Mouse (Mus musculus) liver, postnatal 0 days (tissue): ENCODE measurements at regions not wholly inside any gene's neighbourhood (a gene's known extent, or its start where the extent isn't known, plus 50 kb on each side); places are given as distances from the start of the nearest gene placed in this dataset.
"Not testable (repeated sequence)": the region's sequence is repeated elsewhere in the genome, so short reads cannot be mapped to it uniquely, and the experiment has no call there.

ENCODE experiments used
- ATAC-seq: fragments of 200-750 bp; cut with Nextera tagmentation; 2 replicates; pipeline ENCODE4 v1.8.0; 2017; ENCODE audit warnings: mild to moderate bottlenecking, moderate library complexity
- DNase-seq: peaks from one replicate; pipeline ENCODE4 v3.0.0-alpha.2; 2016
- H3K27ac ChIP-seq: fragments of 300-500 bp; sonication (generic); 2 replicates; pipeline ENCODE4 v1.5.1; 2014; ENCODE audit warnings: antibody characterized with exemption, moderate library complexity, mild to moderate bottlenecking, low read depth
- H3K27me3 ChIP-seq: fragments of 300-500 bp; sonication (generic); 2 replicates; pipeline ENCODE4 v1.6.1; 2014; ENCODE audit warnings: low read length, control low read depth, mixed read lengths; ENCODE audit not compliant: insufficient read depth
- H3K36me3 ChIP-seq: fragments of 300-500 bp; sonication (generic); replicated peaks from 2 replicates; pipeline ENCODE4 v1.6.1; 2014; ENCODE audit warnings: mild to moderate bottlenecking, control low read depth, low read length, moderate library complexity, mixed read lengths; ENCODE audit not compliant: insufficient read depth
- H3K4me1 ChIP-seq: fragments of 300-500 bp; sonication (generic); 2 replicates; pipeline ENCODE4 v1.6.1; 2014; ENCODE audit warnings: antibody characterized with exemption, mild to moderate bottlenecking, control low read depth; ENCODE audit not compliant: insufficient read depth
- H3K4me2 ChIP-seq: fragments of 300-500 bp; sonication (generic); 2 replicates; pipeline ENCODE4 v1.6.1; 2014; ENCODE audit warnings: low read depth, mild to moderate bottlenecking, low read length, moderate library complexity, mixed read lengths
- H3K4me3 ChIP-seq: fragments of 300-500 bp; sonication (generic); 2 replicates; pipeline ENCODE4 v1.5.1; 2014; ENCODE audit warnings: low read depth, low read length
- H3K9ac ChIP-seq: fragments of 300-500 bp; sonication (generic); replicated peaks from 2 replicates; pipeline ENCODE4 v1.6.1; 2014; ENCODE audit warnings: mild to moderate bottlenecking, moderate library complexity
- H3K9me3 ChIP-seq: fragments of 300-500 bp; sonication (generic); 2 replicates; pipeline ENCODE4 v1.6.1; 2016; ENCODE audit warnings: mild to moderate bottlenecking, control low read depth, low read length, mixed read lengths
- CTCF ChIP-seq: sonication (generic); IDR thresholded peaks from 2 replicates; pipeline ENCODE4 v1.5.1; 2016; ENCODE audit warnings: antibody characterized with exemption, low read depth
- EP300 ChIP-seq: IDR thresholded peaks from 2 replicates; pipeline ENCODE4 v1.6.1; 2016; ENCODE audit warnings: antibody characterized with exemption, low read depth, mild to moderate bottlenecking
- WGBS: fragments of 180-500 bp; shearing (Covaris S2); extraction: QIAGEN DNeasy Blood & Tissue Kit; methylation state at CpG from one replicate; pipeline ENCODE4 v1.1.7; 2014; ENCODE audit not compliant: insufficient replicate concordance; 5-methylcytosine and 5-hydroxymethylcytosine counted together

DNA sequence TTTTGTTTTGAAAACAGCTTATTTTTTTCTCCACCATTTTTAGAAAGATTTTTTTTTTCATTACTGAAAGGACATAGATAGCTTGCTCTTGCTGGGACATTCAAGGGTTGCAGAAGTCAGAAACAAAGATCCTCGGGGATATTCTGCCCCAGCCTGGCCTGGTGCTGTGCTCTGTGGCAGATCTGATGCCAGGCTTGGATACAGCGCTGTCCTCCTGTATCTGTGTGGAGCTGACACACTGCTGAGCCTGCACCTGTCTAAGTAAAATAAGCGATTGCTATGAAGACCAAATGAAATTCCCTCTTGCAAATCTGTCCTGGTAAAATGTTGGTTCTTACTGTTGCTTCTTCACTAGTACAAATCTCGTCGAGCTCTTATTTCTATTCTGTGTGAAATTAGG, 226.4 kb upstream of the 1700012A03Rik start:
- Histone ChIP-seq H3K4me1 (no peaks in the 10 kb centered on the region), H3K27me3 (no peaks in the 10 kb centered on the region), H3K27ac (no peak overlapping the region), H3K9me3 (no peaks in the 10 kb centered on the region), H3K4me2 (no peak overlapping the region), H3K9ac (no peak overlapping the region), H3K4me3 (no peak overlapping the region), H3K36me3 (no peaks in the 10 kb centered on the region)
- no peak for TF ChIP-seq CTCF
- no peak for TF ChIP-seq EP300
- no peak for ATAC-seq
- DNase-seq = no peak
- 73% methylated on average over 5 of the region's 5 CpGs for WGBS

DNA sequence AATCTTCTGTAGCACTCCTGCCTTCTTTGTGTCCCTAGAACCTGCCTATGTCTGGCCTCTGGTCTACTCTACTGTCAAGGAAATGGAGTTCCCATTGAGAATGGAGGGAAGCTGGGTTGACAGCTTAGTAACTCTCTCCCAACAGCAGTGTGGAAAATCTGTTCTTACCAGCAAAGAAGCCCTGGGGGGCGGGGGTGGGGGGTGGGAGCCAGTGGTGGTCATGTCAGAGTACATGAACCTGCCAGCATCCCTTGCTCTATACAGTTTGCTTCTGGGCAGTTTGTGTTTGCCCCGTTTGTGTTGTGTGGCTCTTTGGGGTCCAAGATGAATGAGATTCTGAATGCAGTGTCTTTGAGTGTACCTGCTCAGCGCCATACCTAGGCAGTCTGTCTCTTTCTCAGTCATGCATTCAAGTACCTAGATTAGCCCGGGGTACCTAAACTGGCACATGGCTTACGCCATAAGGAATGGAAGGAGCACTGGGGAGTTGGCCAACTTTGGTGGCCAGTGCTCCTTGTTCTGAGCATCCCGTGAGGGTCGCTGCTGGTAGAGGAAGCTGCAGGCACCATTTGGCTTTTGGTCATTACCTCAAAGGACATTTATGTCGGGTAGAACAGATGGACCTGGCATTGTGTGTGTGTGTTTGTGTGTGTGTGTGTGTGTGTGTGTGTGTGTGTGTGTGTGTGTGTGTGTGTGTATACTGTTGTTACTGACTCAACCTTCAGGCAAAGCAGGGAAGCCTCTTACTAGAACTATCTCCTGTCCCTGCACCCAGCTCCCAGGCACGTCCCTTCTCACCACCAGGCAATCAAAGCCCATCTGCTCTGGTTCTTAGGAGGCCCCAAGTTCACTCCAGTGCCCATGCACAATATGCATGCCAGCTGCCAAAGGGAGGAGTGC, 227.6 kb upstream of the 1700012A03Rik start:
- TF ChIP-seq CTCF = no peak
- TF ChIP-seq EP300 = no peak
- no peaks in the 10 kb centered on the region for H3K27me3 ChIP-seq
- no peak overlapping the region for H3K27ac ChIP-seq
- ATAC-seq (no peak), DNase-seq (no peak)
- H3K4me2 ChIP-seq = no peak overlapping the region
- H3K36me3 ChIP-seq = no peaks in the 10 kb centered on the region
- H3K4me1 ChIP-seq = no peaks in the 10 kb centered on the region
- WGBS = 67% methylated on average over 9 of the region's 9 CpGs
- H3K9me3 ChIP-seq = no peaks in the 10 kb centered on the region
- no peak overlapping the region for H3K4me3 ChIP-seq
- H3K9ac ChIP-seq = no peak overlapping the region

DNA sequence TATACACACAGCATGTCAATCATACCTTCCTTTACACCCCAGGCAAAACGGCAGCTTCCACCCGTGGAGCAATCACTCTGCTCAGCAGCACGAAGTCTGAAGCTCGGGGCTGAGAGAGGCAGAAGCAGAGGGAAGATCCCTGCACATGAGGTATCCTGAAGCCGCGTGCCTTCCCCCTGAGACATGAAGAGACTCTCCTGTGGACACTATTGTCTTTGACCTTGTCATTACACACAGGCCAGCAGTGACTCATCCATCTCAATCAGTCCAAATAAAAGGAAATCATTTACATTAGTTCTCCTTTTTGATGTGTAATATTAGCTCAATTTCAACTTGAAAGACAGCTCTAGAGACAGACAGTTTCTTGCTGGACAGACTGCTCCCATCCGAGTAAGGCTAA, 228.4 kb upstream of the 1700012A03Rik start:
- Histone ChIP-seq H3K4me1 (no peaks in the 10 kb centered on the region), H3K9me3 (no peaks in the 10 kb centered on the region), H3K4me2 (no peak overlapping the region), H3K9ac (no peak overlapping the region), H3K27me3 (no peaks in the 10 kb centered on the region), H3K36me3 (no peaks in the 10 kb centered on the region), H3K4me3 (no peak overlapping the region), H3K27ac (no peak overlapping the region)
- DNase-seq (no peak), ATAC-seq (no peak)
- TF ChIP-seq CTCF (no peak), EP300 (no peak)
- WGBS = 46% methylated on average over 7 of the region's 7 CpGs

DNA sequence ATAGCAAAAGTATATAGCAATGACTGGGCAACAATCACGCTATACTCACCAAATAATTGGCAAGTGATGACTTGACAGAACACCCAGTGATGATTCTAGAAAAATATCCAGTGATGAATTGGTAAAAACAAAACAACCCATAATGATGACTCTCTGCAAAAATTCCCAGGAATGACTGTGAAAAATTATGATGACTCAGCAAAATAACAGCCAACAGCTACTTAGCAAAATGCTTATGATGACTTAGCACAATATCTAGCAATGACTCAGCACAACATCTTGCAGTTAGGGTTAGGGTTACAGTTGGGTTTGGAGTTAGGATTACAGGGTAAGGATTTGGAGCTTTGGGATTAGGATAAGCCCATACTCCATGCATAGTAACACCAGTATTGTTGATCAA, 232.4 kb upstream of the 1700012A03Rik start:
- TF ChIP-seq EP300 (no peak), CTCF (no peak)
- Histone ChIP-seq H3K4me3 (no peak overlapping the region), H3K4me2 (no peak overlapping the region), H3K27ac (no peak overlapping the region), H3K9ac (no peak overlapping the region), H3K9me3 (no peaks in the 10 kb centered on the region), H3K36me3 (no peaks in the 10 kb centered on the region), H3K27me3 (no peaks in the 10 kb centered on the region), H3K4me1 (no peaks in the 10 kb centered on the region)
- DNase-seq = no peak
- 82% methylated on average over 1 of the region's 1 CpGs for WGBS
- 0 out of 2 replicates have a peak, but pooled peaks have one; percentile 15 for ATAC-seq

DNA sequence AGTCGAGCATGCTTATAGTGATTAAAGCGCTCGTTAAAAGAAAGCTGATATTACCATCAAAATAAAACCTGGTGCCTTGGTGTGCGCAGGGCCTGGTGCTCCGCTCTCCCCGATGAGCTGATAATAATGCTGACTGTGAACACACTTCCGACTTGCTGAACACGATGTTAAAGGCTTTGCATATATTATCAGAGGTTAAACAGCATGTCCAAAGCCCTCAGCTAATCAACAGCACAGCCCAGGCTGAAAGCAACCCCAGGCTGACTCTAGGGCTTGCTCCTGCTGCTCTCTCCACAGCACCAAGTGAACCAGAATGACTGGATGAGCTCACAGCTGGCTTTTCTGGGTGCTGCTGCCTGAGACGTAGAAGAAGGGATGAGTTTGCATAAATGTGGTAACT, 238.2 kb upstream of the 1700012A03Rik start:
- DNase-seq = no peak
- TF ChIP-seq EP300 = no peak
- TF ChIP-seq CTCF = no peak
- no peaks in the 10 kb centered on the region for H3K36me3 ChIP-seq
- no peak for ATAC-seq
- no peak overlapping the region for H3K9ac ChIP-seq
- WGBS = 58% methylated on average over 9 of the region's 9 CpGs
- no peak overlapping the region for H3K4me3 ChIP-seq
- H3K4me1 ChIP-seq = no peaks in the 10 kb centered on the region
- H3K9me3 ChIP-seq = no peaks in the 10 kb centered on the region
- H3K27ac ChIP-seq = no peak overlapping the region
- H3K27me3 ChIP-seq = no peaks in the 10 kb centered on the region
- H3K4me2 ChIP-seq = no peak overlapping the region

DNA sequence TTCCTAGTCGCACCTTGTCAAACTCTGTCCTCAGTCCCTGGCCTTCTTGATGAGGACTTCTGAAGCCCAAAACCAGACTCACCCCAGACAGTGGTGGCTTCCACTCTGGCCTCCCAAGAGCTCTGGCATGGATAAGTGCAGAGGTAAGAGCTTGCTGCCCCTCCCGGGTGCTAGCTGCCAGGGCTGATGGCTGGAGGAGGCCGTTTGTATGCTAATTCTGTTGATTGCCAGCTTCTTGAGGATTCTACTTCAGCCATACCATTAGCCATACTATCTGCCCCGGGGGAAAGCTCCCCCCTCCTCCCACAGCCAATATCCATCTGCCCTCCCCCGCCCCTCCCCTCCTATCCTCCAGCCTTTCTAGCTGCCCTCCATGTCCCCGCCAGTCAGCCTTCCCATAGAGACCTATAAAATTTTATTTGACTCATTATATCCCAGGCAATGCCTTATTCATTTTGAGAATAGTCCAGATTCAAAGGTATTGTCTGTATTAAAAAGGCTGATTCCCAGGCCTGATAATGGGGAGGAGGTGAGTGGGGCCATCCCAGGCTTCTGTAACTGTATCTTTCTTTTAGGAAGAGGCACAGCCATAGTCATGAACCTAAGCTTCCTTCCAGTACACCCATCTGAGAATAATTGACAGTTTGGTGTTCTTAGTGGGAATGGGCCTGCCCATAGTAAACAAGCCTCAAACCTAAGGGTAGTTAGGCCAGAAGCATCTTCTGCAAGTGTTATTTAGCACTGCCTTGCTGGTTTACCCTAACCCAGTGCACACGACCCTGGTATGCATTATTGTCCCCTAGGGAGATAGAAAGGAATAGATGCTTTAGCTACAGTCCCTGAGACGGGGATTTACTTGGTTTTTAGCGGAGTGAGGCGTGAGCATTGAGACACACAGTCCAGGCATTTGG, 239.2 kb upstream of the 1700012A03Rik start:
- no peaks in the 10 kb centered on the region for H3K27me3 ChIP-seq
- H3K4me2 ChIP-seq = no peak overlapping the region
- no peaks in the 10 kb centered on the region for H3K36me3 ChIP-seq
- H3K4me1 ChIP-seq = no peaks in the 10 kb centered on the region
- no peaks in the 10 kb centered on the region for H3K9me3 ChIP-seq
- TF ChIP-seq EP300 = no peak
- TF ChIP-seq CTCF = no peak
- DNase-seq = no peak
- ATAC-seq = no peak
- 62% methylated on average over 10 of the region's 10 CpGs for WGBS
- H3K9ac ChIP-seq = no peak overlapping the region
- no peak overlapping the region for H3K27ac ChIP-seq
- no peak overlapping the region for H3K4me3 ChIP-seq

DNA sequence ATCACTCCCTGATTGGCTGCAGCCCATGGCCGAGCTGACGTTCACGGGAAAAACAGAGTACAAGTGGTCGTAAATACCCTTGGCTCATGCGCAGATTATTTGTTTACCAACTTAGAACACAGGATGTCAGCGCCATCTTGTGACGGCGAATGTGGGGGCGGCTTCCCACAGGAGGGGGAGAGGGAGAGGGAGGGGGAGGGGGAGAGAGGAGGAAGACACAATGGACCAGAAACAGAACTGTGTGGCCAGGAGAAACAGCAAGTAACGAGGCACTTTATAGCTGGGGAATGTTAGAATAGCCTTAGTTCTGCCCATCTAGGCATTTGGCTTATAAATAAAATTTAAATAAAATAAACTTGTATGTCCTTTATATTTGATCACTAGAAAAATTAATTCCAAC, 240.7 kb upstream of the Podxl start:
- DNase-seq, H3K4me1 ChIP-seq, H3K9ac ChIP-seq, H3K36me3 ChIP-seq, H3K4me3 ChIP-seq, H3K27me3 ChIP-seq, H3K27ac ChIP-seq, H3K4me2 ChIP-seq, ATAC-seq, H3K9me3 ChIP-seq: not testable (repeated sequence)
- WGBS = 77% methylated on average over 5 of the region's 10 CpGs

DNA sequence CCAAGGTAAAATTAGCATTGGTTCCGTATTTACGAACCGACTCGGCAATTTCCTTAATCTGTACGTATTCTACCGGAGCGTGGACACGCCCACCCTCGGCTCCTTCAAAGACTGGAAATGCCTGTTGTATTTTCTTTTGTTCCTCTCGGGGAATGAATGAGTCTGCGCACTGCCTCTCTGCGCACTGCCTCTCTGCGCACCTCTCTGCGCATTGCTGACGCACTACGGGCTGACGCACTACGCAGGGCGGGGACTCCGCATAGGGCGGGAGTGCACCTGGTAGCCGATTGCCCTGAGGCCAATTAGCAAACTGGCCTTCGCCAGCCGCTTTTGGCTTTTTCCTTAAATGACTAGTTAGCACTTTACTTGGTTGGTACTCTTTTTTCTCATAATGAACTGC, 239.4 kb upstream of the Podxl start:
- 71% methylated on average over 5 of the region's 24 CpGs for WGBS
- H3K4me3 ChIP-seq, H3K9ac ChIP-seq, DNase-seq, H3K36me3 ChIP-seq, H3K27ac ChIP-seq, H3K4me2 ChIP-seq, H3K27me3 ChIP-seq, ATAC-seq, H3K4me1 ChIP-seq, H3K9me3 ChIP-seq: not testable (repeated sequence)
